8 mouse cellular contexts compared by ENCODE assay signal in genomic region chr12:82616486-82616812, GRCm38 (mm10). TPM values are rescaled to one million over a fixed set of nuclear protein-coding genes. Genes with fewer than 3 reads are reported as not detected.
DNase-seq lines count a peak whose midpoint lies in the region; ATAC-seq lines count a peak whose summit lies in the region.

No protein-coding gene starts in this region.

- peak overlapping the region; percentile 57 for H3K9ac ChIP-seq in forebrain, embryonic 11.5 days (ENCODE audit: low read length)
- H3K9ac ChIP-seq in intestine, embryonic 15.5 days = peak overlapping the region; percentile 41
- peak overlapping the region; percentile 51 for H3K9ac ChIP-seq in neural tube, embryonic 12.5 days

- H3K27me3 ChIP-seq in forebrain, embryonic 11.5 days (ENCODE audit: control insufficient read depth, insufficient read depth, low read length) = peaks cover 30% of the 10 kb centered on the region
- H3K27me3 ChIP-seq in intestine, embryonic 15.5 days (replicated peaks) = peaks cover 20% of the 10 kb centered on the region
- peaks cover 40% of the 10 kb centered on the region for H3K27me3 ChIP-seq in neural tube, embryonic 12.5 days (replicated peaks)

- no peak overlapping the region for H3K27ac ChIP-seq in forebrain, embryonic 11.5 days (ENCODE audit: low read depth, low read length)
- no peak overlapping the region for H3K27ac ChIP-seq in intestine, embryonic 15.5 days
- no peak overlapping the region for H3K27ac ChIP-seq in neural tube, embryonic 12.5 days

- peak overlapping the region; percentile 59 for H3K4me3 ChIP-seq in forebrain, embryonic 11.5 days (ENCODE audit: low read depth, low read length)
- H3K4me3 ChIP-seq in intestine, embryonic 15.5 days (replicated peaks) = peak overlapping the region; percentile 58
- peak overlapping the region; percentile 54 for H3K4me3 ChIP-seq in neural tube, embryonic 12.5 days

- H3K9me3 ChIP-seq in forebrain, embryonic 11.5 days (ENCODE audit: control insufficient read depth, low read length) = no peaks in the 10 kb centered on the region
- no peaks in the 10 kb centered on the region for H3K9me3 ChIP-seq in intestine, embryonic 15.5 days
- H3K9me3 ChIP-seq in neural tube, embryonic 12.5 days = no peaks in the 10 kb centered on the region

- ATAC-seq in forebrain, embryonic 11.5 days (replicated peaks; ENCODE audit: low FRiP score) = no peak
- ATAC-seq in intestine, embryonic 15.5 days = no peak; the same call in 1 of the 2 replicates
- ATAC-seq in neural tube, embryonic 12.5 days (ENCODE audit: low FRiP score, low read depth) = 0 out of 2 replicates have a peak, but pooled peaks have one; percentile 4
- ATAC-seq in inflammation-experienced regulatory T-cells, adult 6 months = no peak
- ATAC-seq in activated CD4-positive, CD25-positive, alpha-beta regulatory T cell, adult 4 months = no peak

- peak overlapping the region; percentile 97 for H3K4me2 ChIP-seq in forebrain, embryonic 11.5 days (ENCODE audit: low read depth, low read length, severe bottlenecking)
- peak overlapping the region; percentile 97 for H3K4me2 ChIP-seq in intestine, embryonic 15.5 days (replicated peaks)
- peak overlapping the region; percentile 96 for H3K4me2 ChIP-seq in neural tube, embryonic 12.5 days (replicated peaks)

- intact Hi-C loops in left cerebral cortex, postnatal 14 days (cut with DNase I) = loop anchor here (10.0 kb wide), 2 partner anchors 328 to 398 kb away; no protein-coding TSS in a partner anchor

- 3% methylated on average over 19 of the region's 19 CpGs for WGBS in forebrain, embryonic 11.5 days
- WGBS in intestine, embryonic 15.5 days = 4% methylated on average over 19 of the region's 19 CpGs
- 5% methylated on average over 19 of the region's 19 CpGs for WGBS in neural tube, embryonic 12.5 days

- H3K4me1 ChIP-seq in forebrain, embryonic 11.5 days (replicated peaks; ENCODE audit: control insufficient read depth, insufficient read depth, low read length) = peaks cover 10% of the 10 kb centered on the region; the same call in 1 of the 2 replicates
- peaks cover 9% of the 10 kb centered on the region for H3K4me1 ChIP-seq in intestine, embryonic 15.5 days (replicated peaks)
- peaks cover 11% of the 10 kb centered on the region for H3K4me1 ChIP-seq in neural tube, embryonic 12.5 days

- no peaks in the 10 kb centered on the region for H3K36me3 ChIP-seq in forebrain, embryonic 11.5 days (ENCODE audit: control insufficient read depth, insufficient read depth, low read length)
- H3K36me3 ChIP-seq in intestine, embryonic 15.5 days = no peaks in the 10 kb centered on the region
- no peaks in the 10 kb centered on the region for H3K36me3 ChIP-seq in neural tube, embryonic 12.5 days

- peak; percentile 11 to 12 for DNase-seq in left cerebral cortex, postnatal 14 days (ENCODE audit: low spot score in 2 of 2)
- no peak for DNase-seq in left cerebral cortex, adult 11 months (ENCODE audit: low spot score)
- DNase-seq in forebrain, embryonic 11.5 days (ENCODE audit: low spot score) = no peak
- DNase-seq in kidney, postnatal 14 days = no peak

RNA-seq across cellular contexts. Expression of gene Rgs6, which starts 28.4 kb away (rescaled TPM):
- total RNA-seq in left cerebral cortex, postnatal 14 days (2021) = 100 to 1,000 TPM in 1 of 2 experiments, 10 to 100 TPM in 1; 83.3 to 119 TPM
- 0.72 and 0.88 TPM in 2 replicates for polyA plus RNA-seq in forebrain, embryonic 11.5 days (2014; fragmentation: Nextera tagmentation; extraction: Ambion mirVana)
- 1.7 and 1.9 TPM in 2 replicates for polyA plus RNA-seq in intestine, embryonic 15.5 days (2015; fragmentation: Nextera tagmentation; extraction: Ambion mirVana)
- 0.75 and 0.79 TPM in 2 replicates for polyA plus RNA-seq in neural tube, embryonic 12.5 days (2016; fragmentation: Nextera tagmentation; extraction: Ambion mirVana)
- polyA plus RNA-seq in inflammation-experienced regulatory T-cells, adult 6 months (2017; shearing (Covaris generic)) = not detected
- under 1 TPM in 1 of 2 experiments, not detected in 1; 0.49 TPM for polyA plus RNA-seq in activated CD4-positive, CD25-positive, alpha-beta regulatory T cell, adult 4 months (2017; shearing (Covaris generic))

Comparison
In these comparisons a context has a peak if more than half of its experiments do, and no peak if none do; other contexts are left out.
1. DNase-seq: peak in left cerebral cortex, postnatal 14 days (2 of 2); none in left cerebral cortex, adult 11 months (single experiment), forebrain, embryonic 11.5 days (single experiment) and kidney, postnatal 14 days (single experiment).
2. Peak in every context shown above with its lines, with median percentiles within 50 percentile points of each other: H3K4me2 ChIP-seq, H3K4me3 ChIP-seq and H3K9ac ChIP-seq.